Mouse (Mus musculus) ovary, adult 18-20 months (tissue): ENCODE measurements around the gene Mcf2.

Source experiments
- DNase-seq: peaks from one replicate; pipeline ENCODE4 v3.0.0; 2022; ENCODE audit warnings: low spot score, mixed read lengths

Mcf2 gene

DNA sequence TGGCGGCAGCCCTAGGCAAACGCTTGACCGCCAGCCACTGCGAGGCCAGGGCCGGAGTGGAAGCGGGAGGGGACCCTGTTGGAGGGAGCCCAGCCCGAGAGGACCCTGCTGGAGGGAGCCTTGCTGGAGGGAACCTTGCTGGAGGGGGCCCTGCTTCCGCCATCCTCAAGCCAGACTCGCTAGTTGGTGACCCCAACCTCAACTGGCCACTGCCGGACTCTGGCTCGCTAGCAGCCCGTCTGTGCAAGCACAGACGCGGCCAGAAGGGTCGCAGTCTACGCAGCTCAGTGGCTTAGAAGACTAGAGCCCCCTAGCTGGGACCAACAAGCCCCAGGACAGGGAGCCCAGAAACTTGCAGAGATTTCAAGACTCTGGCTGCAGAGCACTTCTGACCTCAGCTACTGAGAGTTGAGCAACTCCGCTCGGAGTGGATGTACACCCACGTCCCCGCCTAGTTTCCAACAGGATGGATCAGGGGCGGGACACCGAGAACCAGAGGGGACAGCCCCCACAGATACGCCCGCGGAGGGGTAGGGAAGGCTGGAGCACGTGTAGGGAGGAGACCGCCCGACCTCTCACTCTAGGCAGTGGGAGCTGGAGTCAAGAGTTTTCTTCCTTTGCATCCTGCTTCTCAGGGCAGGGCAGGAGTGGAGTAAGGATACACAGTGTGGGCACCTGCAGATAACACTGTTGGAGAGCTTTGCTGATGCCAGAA lies at the start of gene Mcf2:
Mcf2 (minus strand) TSS at position 346 of the 715 bp plus-strand sequence.
- peak; percentile 9 for DNase-seq

DNA sequence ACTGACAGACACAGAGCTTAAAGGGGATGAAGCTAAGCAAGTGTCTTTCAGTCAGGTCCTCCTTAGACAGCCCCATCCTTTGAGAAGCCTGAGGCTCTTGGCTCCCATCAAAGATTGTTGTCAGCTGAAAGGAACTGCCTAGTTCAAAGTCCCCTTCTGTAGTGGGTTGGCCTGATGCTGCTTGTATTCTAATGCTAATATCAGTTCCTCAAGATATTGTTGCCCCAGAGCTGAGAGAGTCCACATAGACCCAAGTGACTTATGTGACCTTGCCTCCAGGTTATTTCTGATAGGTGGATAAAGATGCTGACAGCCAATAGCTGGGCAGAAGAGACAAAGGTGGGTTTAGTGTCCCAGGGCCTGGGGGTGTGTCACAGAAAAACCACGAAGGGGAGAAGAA lies 8.8 kb upstream of the Mcf2 start:
- no peak for DNase-seq

DNA sequence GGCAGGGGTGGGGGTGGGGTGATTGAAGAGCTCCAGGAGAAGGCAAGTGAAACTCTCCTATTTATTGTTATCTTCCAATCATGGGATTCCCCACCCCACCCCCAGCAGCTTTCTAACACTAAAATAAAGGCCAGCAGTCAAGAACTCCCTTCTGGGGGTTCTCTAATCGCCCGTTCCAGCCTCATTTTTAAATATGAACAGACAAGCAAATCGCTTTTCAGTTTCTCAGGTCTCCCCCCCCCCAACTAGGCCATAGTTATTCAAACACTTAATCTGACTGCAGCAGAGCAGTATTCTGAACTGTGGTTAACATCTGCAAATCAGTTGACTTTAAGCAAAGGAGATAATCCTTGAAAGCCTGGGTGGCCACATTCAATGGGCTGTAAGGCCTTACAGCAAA lies 3.7 kb upstream of the Mcf2 start:
- DNase-seq = no peak

DNA sequence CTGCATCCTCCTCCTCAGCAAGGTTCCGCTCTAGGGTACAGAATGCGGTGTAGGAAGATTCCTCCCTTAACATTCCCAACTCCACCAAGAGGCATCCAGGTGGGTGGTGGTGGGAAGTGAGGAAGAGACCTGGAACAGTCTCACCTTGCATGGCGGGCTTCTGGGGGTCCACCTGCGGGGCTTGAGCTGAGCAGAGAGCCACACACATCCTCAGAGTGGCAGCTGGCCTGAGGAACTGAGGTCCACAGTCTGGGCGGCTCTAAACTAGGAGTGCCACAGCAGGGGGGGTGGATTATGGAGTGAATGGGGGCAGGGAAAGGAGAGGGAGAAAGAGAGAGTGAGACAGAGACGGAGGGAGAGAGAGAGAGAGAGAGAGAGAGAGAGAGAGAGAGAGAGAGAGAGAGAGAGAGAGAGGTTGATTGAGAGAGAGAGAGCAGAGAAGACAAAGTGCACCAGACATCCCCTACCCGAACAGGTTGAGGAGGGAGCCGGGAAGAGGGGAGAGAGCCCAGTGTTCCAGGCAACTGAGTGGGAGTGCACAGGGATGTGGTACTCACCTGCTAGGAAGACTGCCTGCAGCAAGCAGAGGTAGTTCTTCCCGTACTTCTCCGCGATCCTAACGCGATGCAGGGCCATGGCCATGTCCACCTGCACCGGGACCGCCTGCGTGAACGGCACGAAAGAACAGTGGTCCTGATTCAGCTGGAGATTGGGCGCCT lies 705 bp downstream of the Mcf2 start:
- DNase-seq = no peak

DNA sequence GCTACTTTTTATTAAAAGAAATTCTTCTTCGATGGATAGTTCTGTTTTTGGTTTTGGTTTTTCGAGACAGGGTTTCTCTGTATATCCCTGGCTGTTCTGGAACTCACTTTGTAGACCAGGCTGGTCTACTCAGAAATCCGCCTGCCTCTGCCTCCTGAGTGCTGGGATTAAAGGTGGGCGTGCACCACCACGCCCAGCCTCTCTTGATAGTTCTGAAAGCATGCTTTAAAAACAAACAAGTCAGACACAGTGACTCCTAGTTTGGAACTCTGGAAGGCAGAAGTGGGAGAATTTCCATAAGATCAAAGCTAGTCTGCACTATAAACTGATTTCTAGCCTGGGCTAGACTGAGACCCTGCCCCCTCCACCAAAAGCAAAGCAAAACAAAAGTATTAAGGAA lies 8.8 kb downstream of the Mcf2 start:
- no peak for DNase-seq

DNA sequence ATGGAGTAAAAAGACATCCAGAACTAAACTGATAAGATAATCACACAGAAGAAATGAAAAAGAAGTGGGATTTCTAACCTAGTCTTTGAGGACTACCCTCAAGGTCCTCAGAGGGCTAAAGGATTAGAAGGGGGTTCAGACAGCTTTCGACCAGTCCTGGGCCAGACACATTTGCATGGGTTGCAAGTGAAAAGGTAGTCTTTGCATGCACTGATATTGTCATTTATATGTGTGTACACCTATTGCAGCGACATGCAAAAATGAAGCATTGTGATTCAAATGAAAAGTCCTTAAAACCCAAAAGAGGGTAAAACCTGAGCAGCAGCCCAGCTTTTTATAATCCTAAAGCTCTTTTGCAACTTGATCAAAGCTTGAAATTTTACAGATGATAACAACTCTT lies 9.4 kb downstream of the Mcf2 start:
- no peak for DNase-seq

DNA sequence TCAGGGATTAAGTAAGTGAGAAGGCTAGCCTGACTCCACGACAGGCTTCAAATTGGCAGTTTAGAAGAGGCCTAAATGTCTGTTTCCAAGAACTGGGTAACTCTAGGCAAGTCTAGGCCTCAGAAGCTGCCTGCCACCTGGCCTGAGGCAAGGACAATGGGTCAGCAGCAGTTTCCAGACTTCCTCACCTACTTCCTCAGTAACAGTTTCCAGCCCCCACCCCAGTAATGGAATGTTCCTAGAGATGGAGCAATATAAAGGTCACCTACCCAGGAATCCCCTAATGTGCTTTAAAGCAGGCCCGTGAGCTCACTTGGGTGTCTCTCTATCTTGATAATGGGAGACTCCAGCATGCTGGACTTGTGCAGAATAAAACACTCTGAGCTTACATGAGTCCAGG lies 10.1 kb downstream of the Mcf2 start:
- DNase-seq = no peak

DNA sequence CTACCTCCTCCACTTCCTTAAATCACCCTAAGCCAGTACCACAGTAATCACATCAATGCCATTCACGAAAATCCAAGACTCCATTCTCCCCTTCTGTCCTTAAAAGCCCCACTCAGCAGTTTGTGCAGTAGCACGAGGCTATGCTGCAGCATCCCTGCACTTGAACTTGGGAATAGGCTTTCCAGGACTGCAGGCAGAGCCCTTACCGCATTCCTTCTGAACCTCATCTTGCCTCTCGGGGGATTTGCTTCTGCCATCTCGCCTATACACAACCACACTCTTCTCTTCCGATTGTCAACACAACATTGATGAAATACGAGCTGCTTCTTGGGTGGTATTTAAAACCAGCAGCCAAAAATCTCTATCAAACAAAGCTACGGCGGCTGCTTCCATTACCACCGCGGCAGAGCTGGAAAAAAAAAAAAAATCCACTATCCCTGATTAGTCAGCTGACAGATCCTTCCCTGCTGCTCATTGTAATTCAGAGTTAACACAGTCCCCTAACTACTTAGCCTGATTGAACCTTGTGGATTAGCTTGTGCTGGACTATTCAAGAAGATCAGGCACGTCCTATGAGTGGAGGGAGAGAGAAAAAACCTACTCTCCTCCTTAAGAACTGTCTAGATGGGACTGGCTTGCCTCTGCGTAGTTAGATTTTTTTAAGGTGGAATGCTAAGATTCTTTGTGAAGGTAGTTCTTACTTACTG lies 31.5 kb downstream of the Mcf2 start:
- no peak for DNase-seq

DNA sequence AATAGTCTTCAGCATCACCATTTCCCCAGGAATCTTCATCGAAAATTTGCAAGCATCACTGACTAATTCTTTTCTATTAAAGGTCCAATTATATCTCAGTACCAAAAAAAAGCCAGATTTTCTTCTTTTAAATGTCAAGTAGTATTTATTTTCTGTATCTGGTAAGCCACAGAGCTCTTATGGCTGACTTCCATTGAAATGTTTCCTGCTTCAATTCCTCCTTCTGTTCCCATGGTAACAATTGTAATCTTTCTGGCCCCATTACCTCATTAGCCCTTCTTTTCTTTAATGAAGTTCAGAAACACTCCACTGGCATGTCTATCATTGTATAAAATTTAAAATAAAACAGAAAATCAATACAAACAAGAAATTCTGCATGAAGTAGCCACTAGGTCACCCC lies 103.5 kb downstream of the Mcf2 start:
- no peak for DNase-seq

DNA sequence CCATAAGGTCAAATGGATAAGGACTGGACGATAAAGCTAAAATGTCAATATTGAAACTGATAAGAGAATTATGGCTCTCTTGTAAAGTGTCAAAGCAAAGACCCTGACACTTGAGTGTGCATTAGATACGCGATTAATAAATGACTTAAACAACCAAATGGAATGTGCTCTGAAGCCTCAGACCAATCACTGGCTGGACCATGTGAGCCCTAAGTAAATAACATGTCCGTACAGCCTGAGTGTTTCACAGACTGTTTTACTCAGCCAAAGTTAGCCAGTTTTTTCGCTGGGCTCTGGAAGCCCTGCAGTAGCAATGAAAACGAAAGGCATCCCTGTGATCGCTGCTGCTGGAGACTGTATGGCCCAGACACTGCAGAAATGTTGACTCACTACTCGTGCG lies 123.7 kb downstream of the Mcf2 start:
- DNase-seq = no peak

DNA sequence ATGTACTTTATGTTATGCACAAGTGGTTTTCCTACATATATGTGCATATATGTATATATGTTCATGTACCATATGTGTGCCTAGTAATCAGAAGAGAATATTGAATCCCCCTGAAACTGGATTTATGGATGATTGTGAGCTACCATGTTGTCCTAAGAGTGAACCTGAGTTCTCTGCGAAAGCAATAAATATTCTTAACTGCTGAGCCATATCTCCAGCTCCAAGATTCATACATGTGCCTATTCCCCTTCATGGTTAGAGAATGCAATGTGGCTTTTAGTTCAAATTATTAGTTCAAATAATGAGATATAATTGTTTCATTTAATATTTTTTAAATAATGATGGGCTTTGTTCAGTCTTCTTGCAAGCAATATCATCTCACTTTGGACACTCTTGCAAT lies 124.1 kb downstream of the Mcf2 start:
- no peak for DNase-seq

DNA sequence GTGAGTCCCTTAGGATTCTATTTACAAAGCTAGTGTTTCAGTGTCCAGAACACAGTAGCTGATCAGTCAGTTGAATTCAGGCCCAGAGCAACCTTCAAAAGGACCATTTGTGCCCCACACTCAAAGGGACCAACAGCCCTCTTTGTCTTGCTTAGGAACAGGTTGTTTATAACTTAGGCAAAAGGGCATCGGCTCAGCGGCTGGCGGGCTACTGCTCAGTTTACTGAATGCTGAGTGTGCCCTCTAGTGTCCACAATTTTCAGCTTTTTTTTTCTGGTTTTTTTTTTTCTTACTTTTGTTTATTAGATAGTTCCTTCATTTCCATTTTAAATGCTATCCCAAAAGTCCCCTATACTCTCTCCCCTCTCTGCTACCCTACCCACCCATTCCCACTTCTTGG lies 152.2 kb downstream of the Mcf2 start:
- DNase-seq = no peak

DNA sequence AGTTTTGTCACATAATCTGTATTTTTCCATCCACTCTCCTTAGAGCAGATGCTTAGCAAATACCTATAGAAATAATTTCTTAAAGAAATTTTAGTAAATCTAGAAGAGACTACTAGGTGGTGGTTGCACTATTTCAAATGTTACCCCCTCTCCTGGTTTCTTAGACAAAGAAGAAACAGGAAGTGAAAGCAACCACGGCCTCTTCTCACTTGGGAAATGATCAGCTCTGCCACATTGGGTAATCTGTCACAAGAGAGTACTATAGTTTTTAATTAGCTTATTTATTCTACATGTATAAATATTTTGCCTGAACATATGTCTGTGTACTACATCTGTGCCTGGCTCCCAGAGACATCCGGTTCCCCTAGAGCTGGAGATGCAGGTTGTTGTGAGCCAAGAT lies 157.3 kb downstream of the Mcf2 start:
- DNase-seq = no peak

DNA sequence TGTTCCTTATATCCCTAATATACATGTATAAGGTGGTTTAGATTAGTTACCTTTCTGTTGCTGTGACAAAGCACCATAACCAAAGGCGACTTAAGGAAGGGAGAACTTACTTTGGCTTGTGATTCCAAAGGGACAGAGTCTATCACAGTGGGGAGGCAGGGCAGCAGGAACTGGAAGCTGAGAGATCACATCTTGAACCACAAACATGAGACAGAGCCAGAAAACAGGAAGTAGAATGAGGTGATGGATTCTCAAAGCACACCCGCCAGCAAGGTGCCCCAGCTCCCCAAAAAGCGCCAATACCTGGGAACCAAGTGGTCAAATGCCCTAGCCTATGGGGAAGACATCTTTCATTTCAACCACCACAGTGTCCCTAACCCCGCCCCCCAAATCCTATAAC lies 157.9 kb downstream of the Mcf2 start:
- no peak for DNase-seq

DNA sequence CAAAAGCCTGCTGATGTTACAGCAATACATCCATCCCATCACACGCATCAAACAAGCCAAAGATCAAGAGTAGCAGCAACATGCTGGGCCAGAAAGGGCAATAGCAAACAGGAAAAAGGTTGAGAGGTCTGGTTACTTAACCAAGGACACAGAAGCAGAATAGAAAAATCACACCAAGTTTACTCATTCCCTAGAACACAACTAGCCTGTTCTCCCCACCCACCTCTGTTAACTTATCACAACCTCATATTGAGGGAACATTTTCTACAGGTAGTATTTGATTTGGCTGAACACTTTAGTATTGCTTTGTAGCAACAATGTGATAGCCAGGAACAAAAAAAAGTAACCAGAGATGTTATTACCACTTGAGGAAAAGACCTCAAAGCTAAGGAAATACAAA lies 164.3 kb downstream of the Mcf2 start:
- no peak for DNase-seq

DNA sequence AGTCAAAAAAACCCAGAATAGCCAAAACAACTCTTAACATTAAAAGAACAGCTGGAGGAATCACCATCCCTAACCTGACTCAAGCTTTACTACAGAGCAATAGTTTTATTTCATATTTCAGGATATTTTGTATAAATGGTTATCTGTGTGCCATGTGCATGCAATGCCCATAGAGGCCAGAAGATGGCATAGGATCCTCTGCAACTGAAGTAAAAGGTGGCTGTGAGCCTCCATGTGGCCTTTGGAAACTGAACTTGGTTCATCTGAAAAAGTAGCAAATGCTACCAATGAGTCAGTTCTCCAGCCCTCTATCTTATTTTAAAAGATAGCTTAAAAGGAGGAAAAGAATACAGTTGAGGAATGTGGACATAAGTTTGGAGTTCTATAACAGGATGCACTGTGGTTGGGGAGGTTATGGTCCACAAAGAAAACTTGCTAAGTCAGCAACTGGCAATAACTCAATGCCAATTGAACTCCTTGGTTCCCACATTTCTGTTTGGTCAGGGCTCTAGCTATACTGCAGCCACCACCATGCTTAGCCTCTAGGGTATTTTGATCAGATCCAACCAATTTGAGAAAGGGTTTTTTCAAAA lies 165.7 kb downstream of the Mcf2 start:
- no peak for DNase-seq
